28 mouse cellular contexts compared by ENCODE assay signal in the genomic region with DNA sequence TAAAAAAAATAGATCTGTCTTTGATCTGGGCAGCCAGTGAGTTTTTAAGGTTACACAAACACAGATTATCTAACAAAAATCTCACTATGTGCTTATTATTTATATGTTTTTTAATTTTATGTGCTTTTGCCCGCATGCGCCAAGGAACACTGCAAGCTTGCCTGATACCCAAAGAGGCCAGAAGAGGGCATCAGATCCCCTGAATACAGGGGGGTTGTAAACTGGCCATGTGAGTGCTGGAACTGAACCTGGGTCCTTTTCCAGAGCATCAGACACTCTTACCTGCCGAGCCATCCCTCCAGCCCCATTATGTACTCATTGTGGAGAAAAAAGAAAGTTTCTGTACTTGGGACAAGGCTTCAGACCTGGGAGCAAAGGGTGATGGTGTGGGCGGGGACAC. TPM values are rescaled to one million over a fixed set of nuclear protein-coding genes. Genes with fewer than 3 reads are reported as not detected.
A peak's percentile ranks its signal among the peaks of the same experiment; 100 is the strongest.
DNase-seq lines count a peak whose midpoint lies in the region; ATAC-seq and TF ChIP-seq lines count a peak whose summit lies in the region.
"Had no signal": no experiment of that assay in that cellular context is flagged by ENCODE, and none has a peak within 500 bp of the region (broad histone marks: within the 10 kb centered on the region; RNA-seq: fewer than 3 reads in every experiment).

No protein-coding gene starts in this region.

- ATAC-seq in heart, embryonic 15.5 days (replicated peaks; ENCODE audit: insufficient number of reproducible peaks, insufficient read depth, low FRiP score, low read depth), result no peak
- ATAC-seq in heart, embryonic 12.5 days (ENCODE audit: insufficient number of reproducible peaks, low FRiP score), result no peak
- ATAC-seq in limb, embryonic 15.5 days (ENCODE audit: insufficient number of reproducible peaks, low FRiP score, low TSS enrichment, low read depth), result no peak

- H3K9me3 ChIP-seq in heart, embryonic 15.5 days (replicated peaks), result no peaks in the 10 kb centered on the region
- peaks cover under 1% of the 10 kb centered on the region; the same call in 1 of the 2 replicates for H3K9me3 ChIP-seq in heart, embryonic 12.5 days (replicated peaks)
- 0 out of 2 replicates have a peak, but pooled peaks cover 3% of the 10 kb centered on the region for H3K9me3 ChIP-seq in ES-Bruce4 (replicated peaks; ENCODE audit: control insufficient read depth, insufficient read depth, low read length, poor library complexity, severe bottlenecking)
- H3K9me3 ChIP-seq in limb, embryonic 15.5 days, result no peaks in the 10 kb centered on the region; the same call in 1 of the 2 replicates
- H3K9me3 ChIP-seq: forebrain, embryonic 12.5 days; heart, embryonic 10.5 days; stomach, embryonic 15.5 days had no signal

- DNase-seq in layer of hippocampus, adult 2 months (ENCODE audit: low spot score in 2 of 2), result no peak
- DNase-seq in layer of hippocampus, postnatal 10 days (ENCODE audit: low spot score in 2 of 2), result no peak
- no peak for DNase-seq in thymus, postnatal 10 days (ENCODE audit: low spot score in 2 of 2)
- no peak for DNase-seq in embryo, embryonic 9.5 days (ENCODE audit: extremely low spot score)
- DNase-seq: adrenal gland, adult 8-10 months; B cell, adult 2 months; cerebellum, adult 18-20 months; cerebellum, postnatal 25 days; heart, postnatal 14 days; kidney, postnatal 14 days; layer of hippocampus, postnatal 36 days; lung, postnatal 4 days; thymus, adult 18-20 months had no signal

- 0 out of 2 replicates have a peak overlapping the region, but pooled peaks have one; percentile 19 for H3K27ac ChIP-seq in heart, embryonic 15.5 days
- no peak overlapping the region for H3K27ac ChIP-seq in heart, embryonic 12.5 days (ENCODE audit: poor library complexity, severe bottlenecking)
- no peak overlapping the region for H3K27ac ChIP-seq in layer of hippocampus, adult 2 months
- no peak overlapping the region for H3K27ac ChIP-seq in ES-Bruce4 (ENCODE audit: insufficient read depth, low read length)
- peak overlapping the region; percentile 3; the same call in 1 of the 2 replicates for H3K27ac ChIP-seq in limb, embryonic 15.5 days
- H3K27ac ChIP-seq: embryonic facial prominence, embryonic 13.5 days; forebrain, embryonic 12.5 days; heart, embryonic 10.5 days; hindbrain, embryonic 12.5 days; limb, embryonic 13.5 days; liver, embryonic 14.5 days; neural tube, embryonic 13.5 days; stomach, embryonic 15.5 days had no signal

- H3K4me2 ChIP-seq in heart, embryonic 15.5 days, result no peak overlapping the region
- H3K4me2 ChIP-seq in heart, embryonic 12.5 days, result no peak overlapping the region
- no peak overlapping the region for H3K4me2 ChIP-seq in limb, embryonic 15.5 days
- H3K4me2 ChIP-seq: embryonic facial prominence, embryonic 13.5 days; forebrain, embryonic 12.5 days; hindbrain, embryonic 12.5 days; limb, embryonic 13.5 days; lung, embryonic 14.5 days; neural tube, embryonic 13.5 days; stomach, embryonic 15.5 days had no signal

- 88% methylated on average over 4 of the region's 4 CpGs for WGBS in heart, embryonic 15.5 days
- 86% methylated on average over 4 of the region's 4 CpGs for WGBS in heart, embryonic 12.5 days
- 88% methylated on average over 4 of the region's 4 CpGs for WGBS in limb, embryonic 15.5 days

- H3K36me3 ChIP-seq in heart, embryonic 15.5 days, result peaks cover 4% of the 10 kb centered on the region; the same call in 1 of the 2 replicates
- H3K36me3 ChIP-seq in heart, embryonic 12.5 days, result peaks cover 14% of the 10 kb centered on the region; the same call in 1 of the 2 replicates
- H3K36me3 ChIP-seq in ES-Bruce4 (ENCODE audit: control insufficient read depth, insufficient read depth, low read length, poor library complexity, severe bottlenecking), result no peaks in the 10 kb centered on the region; the same call in 1 of the 2 replicates
- peaks cover under 1% of the 10 kb centered on the region; the same call in 1 of the 2 replicates for H3K36me3 ChIP-seq in limb, embryonic 15.5 days
- H3K36me3 ChIP-seq: forebrain, embryonic 12.5 days; neural tube, embryonic 13.5 days had no signal

- peak; percentile 41 for TF ChIP-seq CTCF in layer of hippocampus, adult 2 months (conservative IDR thresholded peaks at IDR 0.05)
- TF ChIP-seq CTCF in ES-Bruce4 (IDR thresholded peaks at IDR 0.05; ENCODE audit: low read depth, low read length), result peak; percentile 52

- no peaks in the 10 kb centered on the region for H3K27me3 ChIP-seq in heart, embryonic 15.5 days
- H3K27me3 ChIP-seq in heart, embryonic 12.5 days (replicated peaks), result no peaks in the 10 kb centered on the region
- no peaks in the 10 kb centered on the region; the same call in none of the 2 replicates for H3K27me3 ChIP-seq in ES-Bruce4 (ENCODE audit: control insufficient read depth, insufficient read depth, low read length, poor library complexity, severe bottlenecking)
- H3K27me3 ChIP-seq in limb, embryonic 15.5 days, result no peaks in the 10 kb centered on the region
- H3K27me3 ChIP-seq: embryonic facial prominence, embryonic 13.5 days; forebrain, embryonic 12.5 days; hindbrain, embryonic 12.5 days; limb, embryonic 13.5 days; neural tube, embryonic 13.5 days; stomach, embryonic 15.5 days had no signal

- no peak overlapping the region for H3K4me3 ChIP-seq in heart, embryonic 15.5 days
- no peak overlapping the region for H3K4me3 ChIP-seq in heart, embryonic 12.5 days
- H3K4me3 ChIP-seq in layer of hippocampus, adult 2 months, result no peak overlapping the region
- no peak overlapping the region for H3K4me3 ChIP-seq in ES-Bruce4 (ENCODE audit: low read depth, low read length)
- H3K4me3 ChIP-seq in limb, embryonic 15.5 days, result no peak overlapping the region
- H3K4me3 ChIP-seq: embryonic facial prominence, embryonic 13.5 days; erythroblast, embryonic 14.5 days; forebrain, embryonic 12.5 days; heart, embryonic 10.5 days; hindbrain, embryonic 12.5 days; limb, embryonic 13.5 days; neural tube, embryonic 13.5 days; stomach, embryonic 15.5 days had no signal

- peaks cover 12% of the 10 kb centered on the region for H3K4me1 ChIP-seq in heart, embryonic 15.5 days (replicated peaks)
- H3K4me1 ChIP-seq in heart, embryonic 12.5 days (replicated peaks), result peaks cover 18% of the 10 kb centered on the region
- H3K4me1 ChIP-seq in ES-Bruce4 (ENCODE audit: control insufficient read depth, insufficient read depth, low read length), result no peaks in the 10 kb centered on the region
- peaks cover 6% of the 10 kb centered on the region; the same call in 1 of the 2 replicates for H3K4me1 ChIP-seq in limb, embryonic 15.5 days

- no peak overlapping the region for H3K9ac ChIP-seq in heart, embryonic 15.5 days
- H3K9ac ChIP-seq in heart, embryonic 12.5 days, result no peak overlapping the region
- H3K9ac ChIP-seq in ES-Bruce4 (ENCODE audit: low read depth, poor library complexity, severe bottlenecking), result no peak overlapping the region
- H3K9ac ChIP-seq in limb, embryonic 15.5 days, result no peak overlapping the region
- H3K9ac ChIP-seq: embryonic facial prominence, embryonic 13.5 days; forebrain, embryonic 12.5 days; hindbrain, embryonic 12.5 days; limb, embryonic 13.5 days; liver, embryonic 14.5 days; lung, embryonic 14.5 days; neural tube, embryonic 13.5 days; stomach, embryonic 15.5 days had no signal

- no peak for TF ChIP-seq EP300 in ES-Bruce4 (IDR thresholded peaks at IDR 0.05; ENCODE audit: insufficient read depth, low read depth, low read length)

- no peak for TF ChIP-seq POLR2A in ES-Bruce4 (IDR thresholded peaks at IDR 0.05; ENCODE audit: insufficient read depth, low read length)

RNA-seq across cellular contexts. Expression of gene Frem2, which starts 8.3 kb away (rescaled TPM):
- 2.2 and 3.7 TPM in 2 replicates for polyA plus RNA-seq in heart, embryonic 15.5 days (2015; fragmentation: Nextera tagmentation; extraction: Ambion mirVana)
- 7.0 and 7.9 TPM in 2 replicates for polyA plus RNA-seq in heart, embryonic 12.5 days (2016; fragmentation: Nextera tagmentation; extraction: Ambion mirVana)
- total RNA-seq in layer of hippocampus, adult 2 months (2021), result 1 to 10 TPM; 1.8 to 2.2 TPM
- total RNA-seq in layer of hippocampus, postnatal 10 days (2021), result 1 to 10 TPM; 4.5 to 5.0 TPM
- 29.2 and 30.3 TPM in 2 replicates for polyA plus RNA-seq in ES-Bruce4 (2011; ENCODE audit: insufficient read depth, insufficient read length, low read depth, missing spikeins)
- 5.2 and 5.9 TPM in 2 replicates for polyA plus RNA-seq in limb, embryonic 15.5 days (2015; fragmentation: Nextera tagmentation; extraction: Ambion mirVana)
- total RNA-seq: megakaryocyte-erythroid progenitor cell, adult 5-6 weeks had no signal

Comparison
In these comparisons a context has a peak if more than half of its experiments do, and no peak if none do; other contexts are left out.
1. H3K27ac ChIP-seq: peak in heart, embryonic 15.5 days (single experiment) and limb, embryonic 15.5 days (single experiment); none in heart, embryonic 12.5 days (single experiment), layer of hippocampus, adult 2 months (single experiment) and ES-Bruce4 (single experiment).